Mouse (Mus musculus) monocyte, adult 5-6 weeks (primary cell): Measurements from ENCODE around the gene Mafg. TPM values are rescaled to one million over a fixed set of nuclear protein-coding genes. Genes with fewer than 3 reads are reported as not detected.

Experiments
- ATAC-seq: fragments of 153-309, 156-312 bp; replicated peaks from 2 replicates; pipeline ENCODE4 v1.8.0; 2017; ENCODE audit warnings: mild to moderate bottlenecking; ENCODE audit not compliant: low TSS enrichment, insufficient number of reproducible peaks, severe bottlenecking, poor library complexity, low FRiP score
- total RNA-seq: library from RNA; stranded (forward); fragments of 200-1000, 200-491, 200-594 nt; gene quantifications from 3 replicates; pipeline ENCODE4 v1.2.3, GENCODE M21; 2017

The Mafg gene
- total RNA-seq, 1 experiment from 2014 or later = 34.0 TPM

DNA sequence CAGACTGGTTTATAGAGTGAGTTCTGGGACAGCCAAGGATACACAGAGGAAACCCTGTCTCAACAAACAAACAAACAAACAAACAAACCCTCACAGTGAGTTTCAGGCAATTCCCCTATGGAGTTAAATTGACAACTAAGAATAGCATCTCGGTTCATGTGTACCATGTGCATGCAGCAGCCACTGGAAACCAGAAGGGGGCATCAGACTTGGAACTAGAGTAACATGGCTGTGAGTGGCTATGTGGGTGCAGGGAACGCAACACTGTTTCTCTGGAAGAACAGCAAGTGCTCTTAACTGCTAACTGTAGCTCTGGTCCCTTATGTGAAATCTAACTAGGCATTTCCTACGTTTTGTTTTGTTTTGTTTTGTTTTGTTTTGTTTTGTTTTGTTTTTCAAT, 18.5 kb upstream of the Mafg start:
- ATAC-seq = no peak

DNA sequence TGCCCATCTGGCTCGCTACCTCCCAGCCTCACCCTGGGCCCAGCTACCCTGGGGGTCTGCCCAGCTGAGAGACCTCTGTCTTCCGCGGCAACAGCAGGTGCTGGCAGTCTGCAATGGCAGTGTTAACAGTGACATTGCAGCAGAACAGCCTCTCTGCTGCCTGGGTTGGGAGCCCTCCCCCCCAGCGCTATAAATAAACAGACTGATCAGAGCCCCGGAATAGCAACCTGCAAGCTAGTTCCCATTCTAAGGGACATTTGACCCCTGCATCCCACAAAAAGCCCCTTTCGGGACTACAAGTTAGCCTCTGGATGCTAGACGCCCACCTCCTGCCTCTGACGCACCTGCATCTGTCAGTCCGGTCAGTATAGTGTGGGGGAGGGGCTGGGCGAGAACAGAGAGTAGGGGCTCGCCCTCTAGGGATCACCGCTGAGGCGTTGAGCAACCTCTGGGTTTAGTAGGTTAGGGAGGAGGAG, 14.6 kb upstream of the Mafg start, which contains the start of gene Myadml2:
Gene Myadml2, minus strand, starts transcription at position 158 of the 476 bp plus-strand sequence.
- no peak for ATAC-seq

DNA sequence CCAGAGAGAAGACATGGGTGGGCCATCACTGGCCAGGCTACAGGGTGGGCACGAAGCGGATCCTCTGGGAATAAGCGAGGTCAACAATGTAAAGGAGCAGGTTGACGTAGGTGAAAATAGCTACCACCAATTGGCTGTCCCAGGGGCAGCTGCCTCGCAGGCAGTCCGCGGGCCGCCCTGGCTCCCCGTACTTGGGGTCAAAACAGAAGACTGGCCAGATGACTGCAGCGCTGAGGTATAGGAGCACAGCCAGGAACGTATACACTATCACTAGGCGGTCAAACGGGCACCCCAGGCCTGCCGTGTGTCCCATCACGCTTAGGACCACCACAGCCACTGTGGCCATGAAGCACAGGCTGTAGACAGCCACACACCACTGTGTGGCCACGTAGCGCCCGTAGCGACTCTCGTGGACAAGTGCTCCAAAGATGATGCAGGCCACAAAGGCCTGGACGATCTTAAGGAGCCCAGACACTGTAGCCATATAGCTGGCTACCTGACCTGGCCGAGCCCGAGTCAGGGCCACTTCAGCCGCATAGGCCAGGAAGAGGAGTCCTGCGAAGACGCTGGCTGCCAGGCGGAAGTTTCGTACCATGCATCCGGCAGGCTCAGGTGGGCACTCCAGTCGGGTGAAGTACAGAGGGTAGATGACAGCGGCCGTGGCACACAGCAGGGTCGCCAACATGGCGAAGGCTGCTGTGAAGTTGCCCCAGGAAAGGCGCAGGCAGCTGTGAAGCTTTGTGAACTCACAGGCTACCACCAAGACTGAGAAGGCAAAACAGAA, 13.8 kb upstream of the Mafg start:
- no peak for ATAC-seq

DNA sequence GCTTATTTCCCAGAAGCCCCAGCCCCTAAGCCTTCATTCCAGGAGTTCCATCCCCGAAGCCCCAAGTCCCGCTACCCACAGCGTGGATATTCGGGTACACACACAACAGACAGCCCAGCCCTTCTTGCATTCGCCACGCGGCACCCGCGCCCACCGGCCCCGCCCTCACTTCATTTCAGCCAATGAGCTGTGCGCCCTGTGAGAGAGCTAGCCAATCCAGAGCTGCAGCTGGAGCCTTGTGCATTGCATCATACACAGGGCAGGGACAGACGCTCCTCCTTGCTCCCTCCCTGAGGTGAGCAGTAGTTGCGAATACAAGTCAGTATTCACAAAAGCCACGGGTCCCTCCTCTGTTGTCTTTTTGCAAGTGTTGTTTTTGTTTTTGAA, 10.2 kb upstream of the Mafg start, which contains the start of gene Pycr1:
Gene Pycr1, minus strand, starts transcription at position 169 of the 387 bp plus-strand sequence.
- peak; percentile 94 for ATAC-seq

DNA sequence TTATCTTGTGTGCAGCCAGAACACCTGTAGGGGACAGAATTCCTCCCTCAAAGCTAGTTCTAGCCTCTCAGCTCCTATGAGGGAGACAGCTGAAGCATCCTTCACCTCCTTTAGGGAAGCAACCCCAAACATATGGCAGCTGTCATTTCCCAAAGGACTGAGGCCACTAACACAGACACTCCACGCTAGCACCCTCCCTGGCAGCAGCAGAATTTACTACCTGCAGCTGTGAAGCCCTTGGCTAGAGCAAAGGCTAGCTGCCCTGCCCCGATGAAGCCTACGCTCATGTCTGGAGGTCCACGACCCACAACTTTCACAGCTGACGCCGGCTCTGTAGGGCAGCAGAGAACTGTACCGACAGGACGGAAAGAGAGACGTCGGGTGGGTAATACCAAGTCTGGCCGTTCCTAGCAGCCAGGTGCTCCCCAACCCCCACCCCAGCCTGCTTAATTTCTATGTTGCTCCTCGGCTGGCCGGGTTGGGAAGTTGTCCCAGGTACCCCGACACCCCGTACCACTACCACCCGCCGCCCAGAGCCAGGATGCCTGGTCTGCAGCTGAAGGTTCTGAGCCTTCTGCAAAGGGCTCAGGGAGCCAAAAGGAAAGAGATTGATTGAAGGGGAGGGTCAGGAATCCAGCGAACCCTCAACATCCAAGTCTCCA, 9.7 kb upstream of the Mafg start:
- no peak for ATAC-seq

DNA sequence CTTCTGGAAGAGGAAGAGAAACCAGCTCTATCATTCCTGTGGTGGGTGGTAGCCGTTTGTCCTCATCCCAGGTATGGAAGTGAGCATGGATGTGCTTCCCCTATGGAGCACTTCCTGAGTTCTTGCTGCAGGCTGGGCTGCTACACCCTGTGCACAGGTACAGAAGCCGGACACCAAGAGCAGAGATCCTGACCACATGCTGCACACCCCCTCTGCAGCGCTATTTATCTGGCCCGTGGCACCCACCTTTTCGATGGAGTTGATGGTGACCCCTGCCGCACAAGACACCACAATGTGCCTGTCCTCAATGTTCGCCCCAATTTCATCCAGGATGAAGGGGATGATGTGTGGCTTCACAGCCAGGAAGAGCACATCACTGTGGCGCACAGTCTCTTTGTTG, 8.5 kb upstream of the Mafg start:
- ATAC-seq = no peak

DNA sequence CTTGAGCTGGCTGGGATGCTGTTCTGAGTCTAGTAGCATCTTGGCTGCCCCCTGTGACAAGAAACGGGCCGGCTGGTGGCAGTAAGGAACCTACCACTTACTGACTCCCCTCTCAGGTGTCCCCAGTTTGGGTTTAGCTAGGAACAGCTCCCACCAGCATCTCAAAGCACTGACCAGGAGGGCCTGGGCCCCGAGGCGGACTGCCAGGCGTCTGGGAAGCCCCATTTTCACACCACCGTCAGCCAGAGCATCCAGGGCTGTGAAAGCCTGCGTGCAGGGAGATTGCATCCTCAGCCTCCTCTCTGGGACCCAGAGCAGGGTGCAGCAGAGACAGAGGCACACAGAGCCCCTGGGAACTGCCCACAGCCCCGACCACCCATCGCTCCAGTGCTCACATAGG, 7.9 kb upstream of the Mafg start:
- ATAC-seq = no peak

DNA sequence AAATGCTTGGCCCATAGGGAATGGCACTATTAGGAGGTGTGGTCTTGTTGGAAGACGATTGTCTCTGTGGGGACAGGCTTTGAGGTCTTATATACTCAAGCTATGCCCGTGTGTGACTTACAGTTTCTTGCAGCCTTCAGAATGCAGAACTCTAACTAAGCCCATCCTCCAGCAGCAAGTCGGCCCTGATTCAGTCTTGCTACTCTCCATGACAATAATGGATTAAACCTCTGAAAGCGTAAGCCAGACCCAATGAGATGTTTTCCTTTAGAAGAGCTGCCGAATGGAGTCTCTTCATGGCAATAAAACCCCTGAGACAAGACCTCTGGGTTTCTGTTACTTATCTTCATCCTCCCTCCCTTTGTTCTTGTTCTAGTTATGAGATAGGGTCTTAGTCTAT, 1.4 kb upstream of the Mafg start:
- no peak for ATAC-seq

DNA sequence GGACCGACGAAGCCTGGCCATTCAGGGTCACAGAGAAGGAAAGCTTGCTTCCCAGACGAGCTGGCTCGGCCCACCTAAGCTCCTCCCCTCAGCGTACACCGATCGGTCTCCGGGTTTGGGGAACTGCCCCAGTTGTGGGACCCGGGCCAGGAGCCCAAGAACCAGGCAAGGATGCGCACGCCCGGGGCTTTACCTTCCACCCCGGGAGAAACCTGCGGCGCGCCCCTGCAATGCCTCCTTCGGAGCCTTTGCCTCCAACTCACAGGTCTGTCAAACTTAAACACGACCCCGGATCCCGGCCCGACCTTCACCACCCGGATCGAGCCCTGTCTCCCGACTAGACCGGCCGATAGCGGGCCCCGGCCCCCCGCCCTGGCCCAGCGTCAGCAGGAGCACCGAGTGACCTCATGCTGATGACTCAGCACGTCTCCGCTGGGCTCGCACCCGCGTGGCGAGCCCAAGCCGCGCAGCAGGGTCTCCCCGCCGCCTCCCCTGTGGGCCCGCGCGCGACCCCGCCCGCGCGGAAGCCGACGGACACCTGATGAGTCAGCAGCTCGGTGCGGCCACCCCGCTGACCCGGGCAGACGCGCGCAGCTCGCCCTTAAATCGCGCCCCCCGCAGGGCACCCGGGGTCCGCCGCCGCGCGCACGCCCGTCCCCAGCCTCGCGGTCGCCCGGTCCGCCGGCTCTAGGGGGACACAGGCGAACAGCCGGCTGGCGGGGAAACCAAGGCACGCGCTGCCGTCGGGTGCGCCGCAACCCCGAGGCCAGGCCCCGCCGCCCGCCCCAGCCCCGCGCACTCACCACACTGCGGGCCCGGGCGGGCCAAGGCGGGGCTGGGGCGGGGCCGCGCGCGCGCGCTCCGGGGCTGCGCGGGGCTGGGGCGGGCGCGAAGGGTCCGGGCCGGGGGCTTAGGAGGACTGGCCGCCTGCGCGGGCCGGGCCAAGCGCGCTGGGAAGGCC, 561 bp downstream of the Mafg start:
- ATAC-seq = 0 out of 2 replicates have a peak, but pooled peaks have one; percentile 10

DNA sequence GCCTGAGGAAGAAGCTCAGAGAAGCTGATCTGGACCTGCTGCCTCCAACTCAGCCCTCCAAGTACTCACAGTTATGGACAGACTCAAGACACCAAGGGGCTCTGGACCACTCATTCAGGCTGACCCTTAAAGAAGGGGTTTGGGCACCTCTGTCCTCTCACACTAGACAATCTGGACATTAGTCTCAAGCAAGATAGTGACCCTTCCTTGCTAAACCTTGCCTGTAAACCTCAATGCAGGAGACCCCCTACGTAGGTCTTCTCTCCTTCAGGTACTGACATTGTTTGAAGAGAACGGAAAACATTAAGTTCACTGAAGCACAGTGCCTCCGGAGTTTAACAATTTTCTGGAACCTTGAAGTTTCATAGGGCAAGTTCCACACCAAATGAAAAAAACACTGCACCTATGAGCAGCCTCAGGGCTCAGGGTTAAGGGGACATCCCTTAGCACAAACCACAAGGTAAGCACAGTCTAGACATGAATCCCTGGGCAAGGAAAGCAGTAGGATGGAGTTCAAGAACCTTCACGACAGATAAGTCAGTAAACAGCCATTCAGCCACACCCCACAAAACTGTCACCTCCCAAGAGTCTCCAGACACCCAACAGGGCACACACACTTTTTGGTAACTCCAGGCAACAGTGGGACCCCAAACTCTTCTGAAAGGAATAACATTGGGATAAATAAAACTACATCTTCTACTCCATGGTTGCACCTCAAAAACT, 1.5 kb downstream of the Mafg start:
- no peak for ATAC-seq

DNA sequence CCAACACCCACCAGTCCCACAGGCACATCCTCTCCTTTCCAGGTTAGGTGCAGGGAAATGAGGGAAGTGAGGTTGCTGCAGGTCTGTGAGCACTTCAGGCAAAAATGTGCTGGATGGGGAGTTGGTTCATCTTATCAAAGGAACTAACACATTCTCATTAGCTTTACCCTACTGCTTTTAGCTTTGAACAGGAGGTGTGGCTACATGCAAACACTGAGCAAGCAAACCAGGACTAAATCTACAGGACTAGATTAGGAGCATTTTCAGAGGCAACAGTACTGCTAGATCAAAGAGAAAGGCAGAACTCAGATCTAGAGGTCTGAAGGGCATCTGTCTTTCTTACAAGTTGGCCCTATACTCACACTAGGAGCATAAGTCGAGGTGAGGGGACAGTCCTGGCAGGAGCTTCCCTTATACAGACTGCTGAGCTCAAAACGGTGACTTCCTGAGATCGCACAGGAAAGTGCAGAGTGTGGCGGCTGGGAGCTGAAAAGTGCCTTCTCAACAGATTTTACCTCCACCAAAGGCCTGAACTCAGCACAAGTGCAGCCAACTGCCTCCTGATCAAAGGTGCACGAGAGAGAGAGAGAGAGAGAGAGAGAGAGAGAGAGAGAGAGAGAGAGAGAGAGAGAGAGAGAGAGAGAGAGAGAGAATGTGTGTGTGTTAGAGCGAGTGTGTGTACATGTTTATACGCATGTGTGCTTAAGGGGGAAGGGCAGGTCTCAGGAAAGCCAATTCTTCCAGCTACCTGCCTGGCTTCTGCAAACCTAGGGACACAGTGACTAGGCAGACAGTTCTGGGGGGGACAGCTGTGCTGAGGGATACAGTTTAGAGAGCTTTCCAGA, 2.3 kb downstream of the Mafg start:
- no peak for ATAC-seq

DNA sequence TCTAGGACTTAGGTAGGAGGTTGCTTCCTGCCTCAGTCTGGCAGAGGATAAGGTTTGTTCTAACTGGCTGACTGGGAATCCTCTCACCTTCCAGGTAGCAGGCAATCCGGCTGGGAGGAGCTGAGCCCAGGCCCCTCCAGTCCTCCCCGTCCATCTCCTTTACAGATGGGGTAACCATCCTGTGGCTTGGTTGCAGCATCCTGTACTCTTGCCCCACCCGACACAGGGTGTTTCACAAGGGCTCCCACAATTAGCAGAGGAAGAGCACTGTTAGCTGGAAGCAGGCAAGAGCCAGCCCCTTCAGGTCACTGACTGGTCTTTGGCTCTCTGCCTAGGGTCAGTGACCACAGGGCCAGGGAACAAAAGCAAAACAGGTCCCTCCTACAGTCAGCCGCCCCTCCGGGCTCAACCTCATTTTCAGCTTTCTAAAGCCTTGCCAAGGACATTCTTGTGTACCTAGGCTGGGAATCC, 3.0 kb downstream of the Mafg start:
- peak; percentile 43 for ATAC-seq

DNA sequence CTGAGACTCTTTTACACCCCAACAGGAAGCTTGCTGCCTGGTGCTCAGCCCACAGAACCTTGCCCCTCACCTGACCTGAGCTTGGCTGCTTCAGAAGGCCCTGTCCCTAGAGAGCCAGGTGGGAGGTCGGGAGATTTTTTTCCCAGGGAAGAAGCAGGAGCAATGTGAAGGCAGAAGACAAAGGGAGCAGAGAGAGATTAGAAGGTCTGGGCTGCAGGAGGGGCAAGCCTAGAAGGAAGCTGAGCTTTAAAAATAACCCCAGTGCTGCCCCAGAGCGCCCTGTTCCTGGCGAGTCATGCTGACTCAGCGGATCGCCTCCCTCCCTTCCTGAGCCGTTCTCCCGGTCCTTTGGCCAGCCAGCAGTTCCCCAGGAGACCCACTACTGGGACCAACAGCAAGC, 3.5 kb downstream of the Mafg start:
- ATAC-seq = no peak

DNA sequence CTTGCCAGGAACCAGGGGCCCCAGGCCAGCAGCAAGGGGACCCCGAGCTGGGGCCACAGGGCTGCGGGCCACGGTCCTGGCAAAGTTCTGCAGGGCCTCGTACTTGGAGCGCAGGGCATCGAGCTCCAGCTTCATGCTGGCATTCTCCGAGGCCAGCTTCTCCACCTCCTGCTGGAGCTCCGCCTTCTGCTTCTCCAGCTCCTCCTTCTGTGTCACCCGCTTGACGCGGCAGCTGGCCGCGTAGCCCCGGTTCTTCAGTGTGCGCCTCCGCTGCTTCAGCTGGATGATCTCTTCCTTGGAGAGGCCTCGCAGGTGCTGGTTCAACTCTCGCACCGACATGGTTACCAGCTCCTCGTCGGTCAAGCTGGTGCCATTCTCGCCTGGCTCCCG, 4.1 kb downstream of the Mafg start:
- peak; percentile 23 for ATAC-seq

DNA sequence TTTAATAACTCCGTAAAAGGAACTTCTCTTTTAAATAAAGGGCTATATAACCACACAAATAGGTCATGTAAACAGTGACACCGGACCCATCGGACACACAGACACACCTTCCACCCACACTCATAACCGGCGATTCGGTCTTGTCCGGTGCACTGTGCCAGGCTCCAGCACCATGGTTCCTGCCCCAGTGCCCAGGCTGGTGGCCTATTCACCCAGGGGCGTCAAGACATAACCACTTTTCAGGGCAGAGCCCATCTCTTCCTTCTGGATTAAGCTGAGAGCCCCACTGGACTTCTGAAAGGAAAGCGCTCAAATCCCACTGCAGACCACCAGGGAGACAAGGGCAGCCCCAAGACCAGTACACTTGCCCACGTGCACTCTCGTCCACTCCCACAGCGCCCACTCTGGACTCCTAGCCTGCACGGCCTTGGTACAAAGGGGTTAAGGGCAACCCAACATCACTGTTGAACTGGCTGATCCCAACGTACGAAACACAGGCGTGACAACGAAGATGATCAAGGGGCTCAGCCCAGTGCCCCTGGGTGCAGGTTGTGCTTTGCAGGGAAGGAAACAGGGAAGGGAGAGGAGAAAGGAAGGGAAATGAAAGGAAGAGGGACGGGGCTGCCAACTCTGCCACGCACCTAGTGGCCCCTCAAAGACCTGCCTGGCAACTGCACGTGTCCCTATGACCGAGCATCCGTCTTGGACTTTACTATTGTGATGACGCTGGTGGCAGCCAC, 4.6 kb downstream of the Mafg start:
- ATAC-seq = no peak

DNA sequence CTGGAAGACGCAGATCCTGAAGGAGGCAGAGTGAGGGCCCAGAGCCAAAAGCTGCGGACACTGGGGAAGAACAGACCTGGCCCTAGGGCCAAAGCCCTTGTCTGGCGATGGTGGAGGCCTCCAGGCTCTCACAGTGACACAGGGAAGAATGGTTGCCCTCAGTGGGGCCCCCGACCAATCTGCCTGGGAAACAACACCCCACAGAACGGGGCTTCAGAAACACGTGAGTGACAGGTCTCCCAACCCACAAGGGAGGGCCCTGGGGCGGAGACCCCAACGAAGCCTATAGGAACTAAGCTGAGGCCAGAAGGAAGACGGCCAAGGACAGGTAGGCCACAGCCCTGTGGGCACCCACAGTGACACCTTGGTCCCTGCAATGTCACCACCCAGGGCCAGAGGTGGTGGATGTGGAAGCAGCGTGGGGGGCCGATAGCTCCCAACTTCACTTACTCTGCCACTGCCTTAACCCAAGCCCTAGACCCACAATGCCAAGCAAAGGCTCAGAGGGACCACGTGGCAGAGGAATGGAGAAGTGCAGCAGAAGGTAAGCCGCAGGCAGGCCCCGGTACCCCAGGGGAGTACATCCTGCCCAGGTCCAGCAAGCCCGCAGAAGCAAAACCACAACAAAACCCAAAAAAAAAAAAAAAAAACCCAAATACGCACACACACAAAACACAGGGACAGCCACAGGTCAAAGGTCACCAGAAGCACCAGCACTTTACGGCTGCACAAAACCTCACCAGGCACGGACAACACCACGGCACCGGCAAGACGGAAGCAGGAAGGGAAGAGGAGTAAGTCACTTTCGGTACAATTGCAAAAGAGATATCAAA, 5.7 kb downstream of the Mafg start:
- ATAC-seq = peak; percentile 25
